Mouse (Mus musculus) heart, postnatal 4 days (tissue): ENCODE measurements around the gene Lztr1. TPM values are rescaled to one million over a fixed set of nuclear protein-coding genes. Genes with fewer than 3 reads are reported as not detected.
A peak's percentile ranks its signal among the peaks of the same experiment; 100 is the strongest.

Source experiments
- DNase-seq: peaks from one replicate; pipeline ENCODE4 v3.0.0; 2021
- total RNA-seq, 2 experiments: library from RNA; stranded (reverse); gene quantifications; 2 replicates each; pipeline ENCODE4 v1.2.3; 2021

Gene Lztr1
- total RNA-seq, 2 experiments from 2014 or later, result 35.6 to 47.5 TPM

DNA sequence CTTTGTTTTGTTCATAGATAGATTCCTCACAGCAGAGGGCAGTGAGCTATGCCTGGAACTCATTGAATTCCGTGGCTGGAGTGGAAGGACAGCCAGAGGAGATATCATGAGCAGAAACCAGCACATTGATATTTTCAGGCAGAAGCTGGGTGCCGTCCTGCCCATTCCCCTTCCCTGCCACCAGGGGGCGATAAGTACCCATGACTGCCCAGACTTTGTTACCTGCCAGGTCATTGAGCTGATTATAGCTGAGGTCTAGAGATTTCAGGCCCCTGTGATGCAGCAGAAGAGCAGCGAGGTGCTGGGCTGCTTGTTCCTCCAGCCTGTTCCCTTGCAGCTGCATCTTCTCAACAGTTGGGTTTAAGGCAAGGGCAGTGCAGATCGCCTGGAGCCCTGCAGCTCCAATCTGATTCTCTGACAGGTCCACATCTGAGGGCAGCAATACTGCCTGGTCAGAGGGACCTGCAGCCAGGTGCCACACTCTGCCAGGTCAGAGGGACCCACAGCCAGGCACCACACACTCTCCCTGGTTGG is 49.5 kb downstream of the Lztr1 start:
- DNase-seq, result peak; percentile 83

DNA sequence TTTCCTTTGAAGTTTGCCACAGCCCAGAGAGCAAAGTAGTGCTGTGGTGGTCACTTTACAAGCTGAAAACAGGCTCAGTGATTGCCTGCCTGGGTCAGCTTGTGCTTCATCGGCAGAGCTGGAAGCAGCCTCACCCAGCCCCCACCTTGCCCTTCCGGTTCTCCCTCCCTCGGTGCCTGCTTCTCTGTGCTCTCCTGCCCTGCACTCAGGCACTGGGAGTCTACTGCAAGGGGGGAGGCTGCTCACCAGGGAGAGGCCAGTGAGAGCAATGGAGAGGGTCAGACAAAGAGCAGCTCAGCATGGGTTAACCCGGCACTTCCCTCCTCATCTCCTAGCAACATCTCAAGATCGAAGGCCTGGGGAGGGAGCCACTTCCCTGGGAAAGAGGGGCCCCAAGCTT is 50.3 kb downstream of the Lztr1 start:
- no peak for DNase-seq

DNA sequence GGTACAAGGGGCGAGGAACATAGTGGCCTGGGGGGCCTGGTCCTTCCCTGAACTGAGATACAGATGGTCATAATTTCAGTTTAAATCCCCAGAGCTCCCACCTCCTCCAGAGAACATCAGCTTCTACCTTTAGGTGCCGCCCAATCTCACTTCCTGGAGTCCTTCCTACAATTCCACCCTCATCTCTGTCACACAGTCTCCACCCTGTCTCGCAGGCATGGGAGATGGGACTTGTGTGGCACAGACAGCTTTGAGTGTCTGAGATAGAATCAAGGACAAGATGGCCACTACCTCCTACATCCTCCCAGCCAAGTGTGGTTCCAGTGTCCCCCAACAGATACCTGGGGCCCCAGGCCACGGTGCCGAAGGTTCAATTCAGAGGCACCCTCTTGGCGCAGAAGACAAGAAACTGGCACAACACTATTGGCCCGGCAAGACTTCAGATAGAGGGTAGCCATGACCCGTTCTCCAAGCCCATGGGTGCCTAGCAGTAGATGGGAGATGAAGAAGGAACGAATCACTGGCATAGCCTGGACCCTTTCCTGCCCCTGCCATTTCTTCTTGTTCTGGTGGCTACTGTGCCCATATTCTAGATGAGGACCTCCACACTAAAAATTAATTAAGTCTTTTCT is 51.0 kb downstream of the Lztr1 start:
- DNase-seq, result no peak

DNA sequence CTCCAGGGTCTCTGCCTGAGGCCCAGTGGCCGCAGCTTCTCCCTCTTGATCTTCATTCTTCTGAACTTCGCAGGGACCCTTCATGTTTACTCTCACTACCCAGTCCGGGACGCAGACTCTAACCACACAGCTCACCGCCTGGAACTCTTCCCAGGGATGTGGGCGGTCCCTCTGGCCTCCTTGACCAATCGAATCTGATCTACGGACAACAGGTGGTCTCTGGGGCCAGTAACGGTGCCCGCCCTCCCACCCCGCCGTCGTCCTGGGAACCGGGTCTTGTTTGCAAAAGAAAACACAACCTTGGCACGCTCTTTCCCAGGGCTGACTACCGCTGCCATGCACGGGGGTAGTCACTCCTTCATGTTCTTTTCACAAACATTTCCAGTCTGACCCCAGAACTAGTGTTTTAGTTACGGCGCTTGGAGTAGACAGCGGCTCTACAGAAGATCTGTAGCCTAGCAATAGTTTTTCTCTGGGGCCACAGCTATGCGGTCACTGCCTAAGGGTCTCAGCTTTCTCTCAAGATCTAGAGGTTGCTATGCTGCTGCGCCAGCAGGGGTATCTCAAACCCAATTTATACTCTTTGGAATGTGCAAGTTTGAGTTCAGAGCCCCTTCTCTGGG is 52.8 kb downstream of the Lztr1 start, which contains the start of gene Lrrc74b:
Gene Lrrc74b, minus strand, starts transcription at position 120 of the 623 bp plus-strand sequence.
- peak; percentile 84 for DNase-seq

DNA sequence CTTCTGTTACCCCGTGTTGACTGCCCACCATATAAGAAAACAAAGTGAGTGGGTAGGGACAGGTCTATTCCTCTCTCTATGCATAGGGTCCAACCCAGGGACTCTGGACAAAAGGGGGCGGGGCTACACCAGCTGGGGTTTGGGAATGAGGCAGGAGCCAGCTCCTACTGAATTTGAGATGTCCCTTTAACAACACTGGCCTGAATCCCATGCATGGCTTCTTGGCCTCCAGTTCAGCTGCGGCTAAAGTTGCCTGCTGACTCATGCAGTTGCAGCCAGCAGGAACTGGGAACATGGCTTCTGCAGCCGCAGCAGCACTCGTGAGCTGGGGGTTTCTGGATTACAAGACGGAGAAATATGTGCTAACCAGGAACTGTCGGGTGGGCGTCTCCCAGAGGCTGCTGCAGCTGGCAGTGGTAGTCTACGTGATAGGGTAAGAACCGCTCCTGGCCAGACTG is 53.3 kb downstream of the Lztr1 start, which contains the start of gene P2rx6:
Gene P2rx6, plus strand, starts transcription at position 135 of the 458 bp plus-strand sequence.
- peak; percentile 71 for DNase-seq

DNA sequence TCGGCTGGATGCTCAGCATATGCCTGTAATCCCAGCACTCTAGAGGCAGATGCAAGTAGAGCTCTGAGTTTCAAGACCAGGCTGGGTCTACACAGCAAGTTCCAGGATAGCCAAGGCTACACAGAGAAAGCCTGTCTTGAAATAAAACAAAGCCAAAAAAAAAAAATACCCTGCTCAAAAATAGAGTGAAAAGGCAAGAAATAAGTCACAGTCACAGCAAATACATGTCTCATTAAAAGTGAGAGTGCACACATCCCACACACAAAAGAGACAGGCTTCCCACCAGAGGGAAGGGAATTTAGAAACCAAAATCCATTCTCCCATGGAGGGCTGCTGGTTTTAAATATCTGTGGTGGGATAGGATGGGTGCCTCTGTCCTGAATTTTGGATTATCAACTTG is 55.1 kb downstream of the Lztr1 start:
- DNase-seq, result no peak

DNA sequence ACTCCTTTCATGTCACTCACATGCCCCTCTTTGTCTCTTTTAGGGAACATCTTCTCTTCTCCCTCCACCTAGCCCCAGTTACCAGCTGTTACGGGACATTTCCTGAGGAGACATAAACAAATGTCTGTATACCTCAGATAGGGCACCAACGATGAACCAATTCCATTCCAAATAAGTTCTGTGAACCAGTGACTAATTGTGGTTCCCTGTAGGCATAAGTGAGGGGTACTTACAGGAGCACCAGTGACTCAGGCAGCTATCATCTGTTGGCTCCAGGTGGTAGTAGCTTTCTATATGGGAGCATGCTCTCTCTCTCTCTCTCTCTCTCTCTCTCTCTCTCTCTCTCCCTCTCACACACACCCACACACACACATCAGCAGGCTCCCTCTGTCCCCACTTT is 55.7 kb downstream of the Lztr1 start:
- DNase-seq, result no peak

DNA sequence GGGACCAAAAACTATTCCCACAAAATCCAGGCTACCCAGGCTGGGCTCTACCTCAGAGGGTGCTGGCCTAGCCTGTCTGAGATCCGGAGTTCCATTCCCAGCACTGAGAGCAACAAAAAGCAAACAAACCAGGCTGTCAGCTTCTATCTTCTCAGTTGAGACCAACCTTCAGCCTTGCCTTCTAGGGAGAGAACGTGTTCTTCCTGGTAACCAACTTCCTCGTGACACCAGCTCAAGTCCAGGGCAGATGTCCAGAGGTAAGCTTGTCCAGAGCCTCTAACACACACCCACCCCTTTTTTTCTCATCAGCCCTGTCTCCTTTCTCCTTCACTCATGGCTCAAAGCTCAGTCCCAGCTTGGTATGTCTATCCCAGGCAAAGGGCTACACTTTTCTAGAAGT is 56.3 kb downstream of the Lztr1 start:
- no peak for DNase-seq

DNA sequence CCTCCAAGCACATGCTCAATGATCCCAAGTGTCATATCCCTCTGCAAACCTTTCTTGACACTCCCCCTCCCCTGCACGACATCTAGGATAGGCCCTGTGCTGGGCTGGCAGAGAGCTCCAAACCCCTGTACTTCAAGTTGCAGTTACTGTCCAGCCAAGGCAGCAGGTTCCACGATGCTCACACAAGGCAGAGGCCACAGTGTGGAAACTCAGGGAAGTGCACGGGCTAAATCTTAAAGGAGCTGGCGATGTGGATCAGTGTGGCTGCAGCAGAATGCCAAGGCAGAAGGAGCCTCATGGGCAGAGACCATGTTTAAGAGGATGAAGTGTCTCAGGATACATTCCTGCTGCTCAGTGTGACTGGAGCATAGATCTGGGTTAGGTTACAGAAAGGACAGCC is 57.7 kb downstream of the Lztr1 start:
- DNase-seq, result no peak

Other genes with a start within 250 kb of the Lztr1 start
- 1 to 10 TPM; 6.3 to 7.9 TPM for gene Tmem191c, start 232.6 kb upstream of the Lztr1 start, total RNA-seq
- 1 to 10 TPM; 3.3 to 3.7 TPM for gene Serpind1, start 177.3 kb upstream of the Lztr1 start, total RNA-seq
- gene Snap29, start 102.7 kb upstream of the Lztr1 start, total RNA-seq, result 10 to 100 TPM; 15.7 to 16.3 TPM
- 10 to 100 TPM; 55.8 to 56.5 TPM for gene Pi4ka, start 102.4 kb upstream of the Lztr1 start, total RNA-seq
- 10 to 100 TPM; 31.6 to 34.4 TPM for gene Crkl, start 56.7 kb upstream of the Lztr1 start, total RNA-seq
- under 1 TPM; 0.21 to 0.70 TPM for gene Aifm3, start 19.1 kb upstream of the Lztr1 start, total RNA-seq
- gene Thap7, start 22.4 kb downstream of the Lztr1 start, total RNA-seq, result 10 to 100 TPM; 17.5 to 20.9 TPM
- gene Lrrc74b, start 52.6 kb downstream of the Lztr1 start, total RNA-seq, result not detected
- under 1 TPM; 0.27 to 0.36 TPM for gene P2rx6, start 53.2 kb downstream of the Lztr1 start, total RNA-seq
- 1 to 10 TPM; 3.8 to 4.1 TPM for gene Slc7a4, start 74.5 kb downstream of the Lztr1 start, total RNA-seq
- gene Smpd4, start 110.7 kb downstream of the Lztr1 start, total RNA-seq, result 10 to 100 TPM; 30.9 to 35.4 TPM
- 1 to 10 TPM; 2.0 to 2.1 TPM for gene Ccdc74a, start 137.8 kb downstream of the Lztr1 start, total RNA-seq
- 10 to 100 TPM; 40.4 to 44.4 TPM for gene Med15, start 224.2 kb downstream of the Lztr1 start, total RNA-seq